Mouse (Mus musculus) embryo, embryonic 10 days (tissue): ENCODE data around the gene Dstn.
A peak's percentile ranks its signal among the peaks of the same experiment; 100 is the strongest.

Experiments
- DNase-seq: peaks from one replicate; pipeline ENCODE4 v3.0.0-alpha.2; 2015; ENCODE audit warnings: low spot score

Dstn gene

DNA sequence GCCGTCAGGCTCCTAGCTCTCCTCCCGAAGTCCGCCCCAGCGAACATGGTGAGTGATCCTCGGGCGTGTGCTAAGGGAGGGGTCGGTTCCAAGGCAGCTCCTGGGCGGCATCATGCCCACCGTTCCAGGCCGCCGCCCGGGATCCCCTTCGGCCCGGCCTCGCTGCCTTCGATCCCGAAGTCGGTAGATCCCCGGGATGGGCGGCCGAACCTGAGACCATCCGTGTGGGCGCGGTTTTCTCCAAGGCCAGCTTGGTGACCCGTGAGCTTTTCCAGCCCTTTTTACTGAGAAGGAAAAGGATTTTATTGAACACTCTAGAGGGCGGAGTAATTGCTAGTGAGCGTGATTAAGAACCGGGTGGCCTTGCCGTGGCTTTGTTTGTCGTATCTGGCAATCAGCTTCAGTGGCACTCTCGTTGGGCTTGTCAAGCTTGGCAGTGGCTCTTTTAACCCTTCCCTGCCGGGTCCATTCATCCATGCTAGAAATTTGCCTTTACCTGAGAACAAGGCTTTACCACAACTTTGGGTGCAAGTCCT is 548 bp downstream of the Dstn start:
- DNase-seq = peak; percentile 76

DNA sequence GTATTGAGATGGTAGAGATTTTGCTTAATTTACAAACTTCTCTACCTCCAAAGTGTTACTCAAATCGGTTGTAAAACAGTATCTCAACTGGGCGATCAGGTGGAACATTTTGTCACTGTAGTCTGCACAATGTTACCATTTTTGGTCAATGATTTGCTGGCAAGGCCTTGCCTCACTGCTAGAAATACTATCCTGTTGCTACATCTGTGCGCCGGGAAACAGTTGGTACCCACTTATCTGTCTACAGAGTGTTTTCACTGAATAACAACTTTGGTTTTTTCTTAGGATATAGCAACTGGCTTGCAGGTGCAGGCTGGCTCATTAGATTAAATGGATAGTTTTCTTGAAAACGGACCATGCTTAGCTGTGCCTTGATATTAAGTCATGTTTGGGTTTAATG is 1.1 kb downstream of the Dstn start:
- DNase-seq = peak; percentile 15

DNA sequence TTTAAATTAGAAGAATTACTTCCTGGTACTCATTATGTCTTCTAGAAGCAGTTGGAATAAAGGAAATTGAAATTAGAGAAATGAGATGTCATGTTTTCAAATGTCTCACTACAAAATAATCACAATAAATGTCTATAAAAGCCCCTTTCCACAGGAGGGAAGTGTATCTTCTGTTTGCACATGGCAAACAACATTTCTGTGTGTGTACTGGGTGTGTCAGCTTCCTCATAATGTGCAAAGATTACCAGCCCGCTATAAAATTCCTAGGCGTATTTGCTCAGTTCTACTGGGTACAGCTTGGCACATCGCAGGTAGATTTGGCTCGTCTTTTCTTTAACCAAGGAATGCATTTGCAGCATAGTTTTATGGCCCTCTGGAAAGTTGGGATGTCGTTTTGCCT is 2.5 kb downstream of the Dstn start:
- no peak for DNase-seq

DNA sequence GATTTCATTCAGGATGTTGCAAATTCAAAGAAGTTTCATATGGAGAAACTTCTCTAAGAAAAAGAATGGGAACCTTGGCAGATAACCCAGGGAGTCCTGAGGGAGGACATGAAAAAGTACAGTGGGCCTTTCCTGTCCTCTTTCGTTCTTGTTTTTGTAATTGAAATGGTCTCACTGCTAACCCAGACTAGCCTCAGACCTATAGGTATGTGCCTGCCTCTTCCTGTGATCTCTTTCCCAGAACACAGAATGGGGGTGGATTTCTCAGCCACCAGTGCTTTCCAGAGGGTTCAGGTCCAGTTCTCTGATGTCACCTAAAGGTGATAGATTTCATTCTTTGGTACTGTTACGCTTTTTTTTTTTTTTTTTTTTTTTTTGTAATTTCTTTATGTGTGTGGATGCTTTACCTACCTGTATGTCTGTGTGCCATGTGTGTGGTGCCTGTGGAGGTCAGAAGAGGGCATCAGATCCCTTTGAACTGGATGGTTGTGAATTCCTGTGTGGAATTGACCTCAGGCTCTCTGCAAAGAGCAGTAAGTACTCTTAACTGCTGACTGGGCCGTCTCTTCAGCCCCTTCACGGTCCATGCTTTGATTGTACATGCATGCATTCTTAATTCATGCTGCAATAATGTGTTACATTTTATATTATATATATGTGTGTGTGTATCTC is 3.8 kb downstream of the Dstn start:
- peak; percentile 33 for DNase-seq

DNA sequence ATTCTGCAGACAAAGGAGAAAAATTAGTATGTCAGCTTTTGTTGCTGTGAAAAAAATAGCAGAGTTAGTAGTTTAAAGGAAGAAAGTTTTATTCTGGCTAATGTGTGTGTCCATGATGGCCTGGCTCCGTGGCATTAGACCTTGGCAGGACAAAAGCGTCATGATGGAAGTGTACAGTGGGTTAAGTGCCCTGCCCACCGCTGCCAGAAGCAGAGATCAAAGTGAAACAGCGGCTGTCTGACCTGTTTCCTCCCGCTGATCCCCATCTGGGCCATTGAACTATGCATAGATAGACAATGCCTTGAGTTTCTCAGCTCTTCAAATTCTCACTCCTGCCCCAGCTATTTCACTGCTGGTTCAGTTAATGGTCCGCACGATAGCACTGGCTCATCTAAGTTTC is 9.0 kb downstream of the Dstn start:
- peak; percentile 18 for DNase-seq

DNA sequence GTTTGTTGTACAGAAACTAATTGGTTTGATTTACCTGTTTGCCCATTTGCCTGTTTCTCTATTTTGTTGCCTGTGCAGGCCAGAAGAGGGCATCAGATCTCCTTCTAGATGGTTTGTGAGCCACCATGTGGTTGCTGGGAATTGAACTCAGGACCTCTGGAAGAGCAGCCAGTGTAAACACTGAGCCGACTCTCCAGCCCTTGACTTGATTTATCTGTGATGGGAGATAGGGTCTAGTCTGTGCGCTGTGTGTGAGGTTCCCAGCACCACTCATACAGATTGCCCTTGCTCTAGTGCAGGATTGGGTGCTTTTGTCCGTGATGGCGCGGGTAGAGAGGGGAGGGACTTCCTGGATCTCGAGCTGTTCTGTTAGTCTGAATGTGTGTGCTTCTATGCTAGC is 10.7 kb downstream of the Dstn start:
- DNase-seq = no peak

DNA sequence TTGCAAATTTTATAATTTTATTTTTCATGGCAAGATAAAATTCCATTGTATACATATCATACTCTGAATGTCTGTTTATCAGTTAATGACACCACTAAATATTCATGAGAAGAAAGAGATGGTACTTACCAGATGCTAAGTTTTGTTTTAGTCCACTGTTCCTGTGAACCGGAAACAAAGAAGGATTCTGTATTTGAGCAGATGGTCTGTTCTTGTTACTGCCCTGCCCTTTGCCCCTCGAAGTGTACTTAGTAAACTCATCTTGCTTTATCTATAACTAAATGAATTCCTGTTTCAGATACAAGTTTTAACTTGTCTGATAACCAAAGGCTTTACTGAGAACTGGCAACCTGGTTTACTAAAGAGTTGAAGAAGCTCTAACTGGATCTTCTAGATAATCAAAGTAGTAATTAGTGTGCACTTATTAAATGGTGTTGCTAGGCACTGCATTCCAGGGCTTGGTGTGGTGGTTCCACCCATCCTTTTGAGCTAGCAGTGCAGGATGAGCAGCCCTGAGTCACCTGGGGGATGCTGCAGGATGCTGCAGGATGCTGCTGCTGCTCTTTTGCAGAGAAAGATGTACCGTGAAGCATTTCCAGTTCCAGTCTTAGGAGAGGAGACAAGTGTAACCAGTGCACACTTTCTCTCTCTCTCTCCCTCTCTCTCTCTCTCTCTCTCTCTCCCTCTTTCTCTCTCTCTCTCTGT is 14.6 kb downstream of the Dstn start:
- DNase-seq = no peak

DNA sequence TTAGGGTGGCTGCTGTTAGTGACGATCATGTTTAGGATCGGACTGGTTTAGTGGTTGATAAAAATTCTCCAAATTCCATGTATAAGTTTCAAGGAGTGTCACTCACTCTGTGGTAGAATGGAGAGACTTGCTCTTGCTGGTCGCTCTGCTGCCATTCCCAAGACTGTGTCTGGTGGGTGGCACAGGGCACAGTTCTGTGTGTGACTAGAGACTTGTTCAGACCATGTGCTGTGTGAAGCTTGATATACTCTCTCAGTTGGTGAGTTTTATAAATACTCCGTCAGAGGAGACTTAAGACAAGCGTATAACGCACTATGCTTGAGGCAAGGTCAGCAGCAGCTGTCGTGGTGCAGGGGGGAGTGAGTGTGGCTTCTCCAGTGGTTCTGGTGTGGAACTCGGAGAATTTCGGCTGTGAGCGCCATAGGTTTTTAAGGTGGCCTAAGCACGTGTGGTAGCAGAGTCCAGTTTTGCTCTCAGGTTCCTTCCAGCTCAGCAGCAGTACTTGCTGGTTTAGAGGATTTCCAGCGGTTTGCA is 17.3 kb downstream of the Dstn start:
- no peak for DNase-seq

DNA sequence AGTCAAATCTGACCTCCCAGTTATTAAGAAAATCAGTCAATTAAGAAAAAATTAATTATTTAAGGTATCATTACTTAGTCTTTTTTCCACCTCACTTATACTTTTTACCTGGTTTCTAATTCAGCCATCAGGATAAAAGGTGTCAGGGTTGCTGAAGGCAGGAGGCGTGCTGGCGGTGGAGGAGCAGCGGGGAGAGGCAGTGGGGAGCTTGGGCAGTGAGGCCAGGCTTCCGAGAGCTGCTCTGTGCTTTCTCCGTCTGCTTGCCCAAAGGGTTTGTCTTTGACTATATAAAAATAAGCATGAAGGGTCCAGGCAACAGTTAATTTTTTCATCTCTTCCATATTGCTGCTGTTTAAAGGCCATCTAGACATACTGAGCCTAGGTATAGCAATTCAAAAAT is 18.4 kb downstream of the Dstn start:
- DNase-seq = no peak

DNA sequence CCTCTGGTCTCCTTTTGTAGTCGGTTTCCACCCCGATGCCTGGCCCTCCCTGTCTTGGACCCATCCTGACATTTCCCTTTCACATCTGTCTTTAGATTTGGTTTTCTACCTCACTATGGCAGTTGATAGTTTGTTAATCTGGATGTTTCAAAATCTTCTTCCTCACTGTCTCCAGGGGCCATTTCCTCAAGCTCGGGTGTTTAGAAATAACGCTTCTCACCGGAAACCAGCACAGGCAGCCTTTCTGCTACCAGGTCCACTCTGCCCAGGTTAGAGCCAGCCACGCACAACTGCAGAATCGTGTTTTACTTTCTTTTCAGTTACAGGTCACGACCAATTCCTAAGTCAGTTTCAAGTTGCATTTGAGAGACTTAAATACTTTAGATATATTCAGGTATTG is 19.3 kb downstream of the Dstn start:
- no peak for DNase-seq

DNA sequence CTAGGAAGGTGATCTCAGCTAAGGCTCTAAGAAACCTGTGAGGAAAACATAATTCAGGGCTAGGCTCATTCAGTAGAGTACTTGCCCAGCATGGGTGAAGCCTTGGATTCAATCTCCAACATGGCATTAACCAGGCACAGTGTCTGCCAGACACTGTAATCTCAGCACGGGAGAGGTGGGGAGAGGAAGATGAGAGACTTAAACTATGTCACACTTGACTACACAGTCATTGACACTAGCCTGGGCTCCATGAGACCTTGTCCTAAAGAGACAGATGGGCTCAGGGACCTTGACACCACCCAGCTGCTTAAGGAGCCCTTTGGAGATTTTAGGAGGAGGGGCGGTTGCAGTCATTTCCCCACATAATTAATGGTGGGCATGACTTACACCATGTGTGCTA is 22.7 kb downstream of the Dstn start:
- no peak for DNase-seq

DNA sequence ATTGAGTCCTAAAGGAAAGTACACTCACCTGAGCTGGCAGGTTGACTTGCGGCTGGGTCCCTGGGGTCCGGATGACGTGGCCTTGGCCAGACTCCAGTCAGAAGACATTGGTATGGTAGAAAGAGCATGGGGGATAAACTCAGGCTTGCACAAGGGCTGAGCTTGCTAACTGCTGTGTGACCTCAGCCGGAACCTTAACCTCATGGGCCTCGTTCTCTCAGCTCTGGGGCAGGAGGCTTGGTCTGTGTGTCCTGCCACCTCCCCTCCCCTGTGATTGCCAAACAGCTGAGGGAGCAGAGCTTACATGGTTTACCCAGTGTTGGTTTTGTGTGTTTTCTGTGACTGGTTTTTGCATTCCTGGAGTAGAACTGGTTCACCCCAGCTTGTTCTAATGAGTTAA is 25.3 kb downstream of the Dstn start:
- no peak for DNase-seq

DNA sequence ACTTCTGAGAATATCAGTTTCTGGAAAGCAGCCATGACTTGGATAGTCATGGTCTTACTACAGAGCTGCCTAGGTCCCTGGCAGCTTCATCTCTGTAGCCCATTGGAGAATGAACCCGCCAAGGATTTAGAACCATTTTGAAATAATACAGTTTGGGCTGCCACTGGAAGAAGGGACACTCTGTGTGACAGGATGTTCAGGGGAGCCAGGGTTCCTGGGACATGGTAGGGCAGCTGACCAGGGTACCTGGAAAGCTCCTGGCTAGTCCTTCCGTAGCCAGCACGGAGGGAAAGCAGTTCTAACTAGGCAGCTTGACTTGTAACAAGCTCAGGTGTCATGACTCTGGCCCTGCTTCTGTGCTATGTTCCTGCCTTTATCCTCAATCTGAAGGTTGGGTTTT is 29.7 kb downstream of the Dstn start:
- no peak for DNase-seq

DNA sequence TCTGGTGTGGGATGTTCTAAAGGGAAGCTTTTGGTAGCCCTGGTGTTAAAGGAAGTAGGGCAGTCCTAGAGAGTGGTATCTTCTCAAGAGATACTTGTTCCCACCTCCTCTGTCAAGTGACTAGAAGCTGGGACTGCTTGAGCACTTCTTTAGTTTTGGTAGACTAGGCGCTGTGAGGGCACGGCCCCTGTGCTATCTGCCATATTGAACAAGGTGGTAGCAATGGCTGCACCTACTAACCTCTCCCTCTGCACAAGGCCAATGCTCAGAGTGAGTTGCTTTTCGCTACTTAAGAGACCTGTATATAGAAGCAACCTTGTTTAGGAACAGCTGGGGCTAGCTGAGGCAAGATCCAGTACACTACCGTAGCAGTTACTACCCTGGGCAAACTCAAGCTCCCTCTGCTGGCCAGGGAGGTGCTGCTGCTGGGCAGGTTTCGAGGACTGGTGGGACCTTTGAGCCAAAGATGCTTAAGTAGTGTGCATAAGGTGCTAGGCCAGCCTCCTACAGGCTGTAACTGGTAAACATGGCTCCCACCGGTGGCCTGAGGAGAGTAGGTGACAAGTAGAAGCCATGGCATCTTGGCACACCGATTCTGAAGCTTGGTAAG is 30.5 kb downstream of the Dstn start:
- DNase-seq = peak; percentile 18

DNA sequence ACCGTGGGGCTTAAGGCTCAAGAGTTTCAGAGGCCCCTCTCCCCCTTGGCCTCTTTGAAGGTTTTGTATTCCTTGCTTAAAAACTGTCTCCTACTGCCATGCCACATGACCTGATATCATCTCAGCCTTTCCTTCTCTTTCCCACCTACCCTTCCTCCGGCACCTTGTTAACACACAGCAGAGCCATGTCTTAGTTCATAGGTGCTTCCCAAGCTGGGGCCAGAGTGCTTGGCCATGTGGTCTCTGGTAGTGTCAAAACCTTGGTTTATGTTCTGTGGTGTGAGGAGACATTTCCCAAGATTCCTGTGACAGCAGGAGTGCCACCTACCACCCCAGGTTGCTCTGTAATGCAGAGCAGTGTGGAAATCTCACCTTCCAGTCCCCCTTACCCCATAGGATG is 31.3 kb downstream of the Dstn start:
- DNase-seq = no peak

DNA sequence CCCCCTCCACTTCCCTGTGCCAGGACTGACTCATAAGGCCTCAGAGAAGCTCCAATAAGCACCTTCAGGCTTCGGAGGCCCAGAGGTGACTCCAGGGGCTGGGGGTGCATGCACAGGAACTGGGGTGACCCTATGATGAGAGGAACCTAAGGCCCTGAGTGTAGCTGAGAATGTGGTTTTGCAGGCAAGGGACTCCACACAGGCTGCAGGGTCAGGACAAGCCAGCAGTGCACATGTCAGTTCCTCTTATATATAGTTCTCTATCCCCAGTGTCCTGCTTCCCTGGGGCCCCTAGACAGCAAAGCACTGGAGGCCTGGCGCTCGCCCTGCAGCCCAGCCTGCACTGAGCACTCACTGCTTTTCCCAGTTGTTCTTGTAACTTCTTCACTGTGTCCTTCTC is 32.9 kb downstream of the Dstn start:
- DNase-seq = no peak

DNA sequence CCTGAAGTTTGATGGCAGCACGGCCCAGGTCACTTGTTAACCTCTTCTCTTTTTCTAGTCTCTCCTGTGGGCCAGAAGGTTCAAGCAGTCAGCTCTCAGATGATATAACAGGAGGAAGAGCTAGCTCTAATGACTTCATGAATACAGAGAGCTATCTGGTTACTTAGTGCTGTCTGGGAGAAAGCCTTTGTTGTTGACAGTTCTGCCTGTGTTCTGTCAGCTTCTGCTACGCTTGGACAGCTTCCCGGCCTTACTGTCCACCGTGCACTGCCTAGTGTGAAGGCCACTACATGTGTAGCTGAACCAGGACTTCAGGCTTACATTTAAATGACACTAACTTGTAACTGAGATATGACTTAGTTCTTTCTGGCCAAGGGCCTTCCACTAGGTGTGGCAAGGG is 33.3 kb downstream of the Dstn start:
- no peak for DNase-seq

DNA sequence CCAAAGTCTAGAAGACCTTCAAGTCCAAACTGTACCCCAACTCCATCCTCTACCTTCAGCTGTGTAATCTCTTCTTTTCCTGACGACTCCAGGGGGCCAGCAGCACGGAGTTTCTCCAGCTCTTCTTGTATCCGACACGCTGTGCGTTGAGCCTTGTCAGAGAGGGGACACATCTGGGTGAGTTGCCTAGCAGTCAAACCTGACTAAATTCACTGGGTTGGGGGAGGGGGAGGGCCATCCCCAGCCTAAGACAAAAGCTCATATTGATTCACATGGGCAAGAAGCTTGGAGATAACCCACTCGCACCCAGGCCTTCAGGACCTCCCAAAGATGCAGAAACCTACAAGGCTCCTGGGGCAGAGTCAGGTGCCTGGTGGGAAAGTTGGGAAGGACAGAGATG is 34.1 kb downstream of the Dstn start:
- DNase-seq = no peak

DNA sequence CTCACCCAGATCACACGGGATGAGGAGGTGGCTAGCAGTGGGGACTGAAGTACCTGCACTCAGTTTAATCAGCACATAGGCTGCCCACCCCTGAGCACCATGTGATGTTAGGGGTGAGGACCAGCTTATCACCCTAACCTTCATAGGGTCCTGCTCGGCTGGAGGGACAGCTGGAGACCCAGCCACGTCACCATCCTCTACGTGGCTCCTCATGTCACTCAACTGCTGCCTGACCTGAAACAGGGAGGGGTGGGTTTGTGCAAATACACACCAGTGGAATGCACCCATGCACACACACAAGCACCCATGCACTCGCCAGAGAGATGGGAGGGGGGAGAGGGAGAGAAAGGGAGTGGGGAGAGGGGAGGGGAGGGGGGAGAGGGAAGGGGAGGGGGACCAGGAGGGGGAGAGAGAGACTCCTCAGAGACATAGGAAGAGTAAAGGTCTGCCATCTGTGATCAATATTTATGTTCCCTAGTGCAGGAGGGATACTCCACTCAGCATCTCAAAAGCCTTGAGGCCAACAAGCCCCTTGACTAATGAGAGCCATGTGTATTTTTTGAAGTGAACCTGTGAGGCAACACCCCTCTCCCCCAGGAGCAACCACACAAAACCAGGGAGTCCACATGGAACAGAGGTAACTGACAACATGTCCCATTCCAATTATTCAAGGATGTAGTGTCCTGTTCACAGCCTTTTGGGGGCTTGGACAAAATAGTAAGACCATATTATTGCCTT is 35.3 kb downstream of the Dstn start:
- DNase-seq = no peak

DNA sequence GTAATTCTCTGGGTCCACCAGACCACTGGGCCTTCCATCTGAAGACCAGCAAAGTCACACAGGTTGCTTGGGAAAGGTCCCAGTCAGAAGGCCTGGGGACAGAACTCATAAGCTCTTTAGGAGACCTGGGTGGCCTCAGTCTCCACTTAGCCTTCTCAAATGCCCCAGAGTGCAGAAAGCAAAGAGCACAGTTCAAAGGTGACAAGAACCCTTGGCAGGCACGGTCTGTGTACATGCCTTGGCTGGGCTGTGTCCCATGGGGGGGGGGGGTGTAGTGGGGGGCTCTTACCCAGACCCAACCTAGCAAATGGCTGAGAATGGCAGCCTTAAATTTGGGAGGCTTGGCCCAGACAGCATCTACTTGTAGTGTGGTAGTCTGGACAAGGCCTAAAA is 35.9 kb downstream of the Dstn start:
- no peak for DNase-seq

DNA sequence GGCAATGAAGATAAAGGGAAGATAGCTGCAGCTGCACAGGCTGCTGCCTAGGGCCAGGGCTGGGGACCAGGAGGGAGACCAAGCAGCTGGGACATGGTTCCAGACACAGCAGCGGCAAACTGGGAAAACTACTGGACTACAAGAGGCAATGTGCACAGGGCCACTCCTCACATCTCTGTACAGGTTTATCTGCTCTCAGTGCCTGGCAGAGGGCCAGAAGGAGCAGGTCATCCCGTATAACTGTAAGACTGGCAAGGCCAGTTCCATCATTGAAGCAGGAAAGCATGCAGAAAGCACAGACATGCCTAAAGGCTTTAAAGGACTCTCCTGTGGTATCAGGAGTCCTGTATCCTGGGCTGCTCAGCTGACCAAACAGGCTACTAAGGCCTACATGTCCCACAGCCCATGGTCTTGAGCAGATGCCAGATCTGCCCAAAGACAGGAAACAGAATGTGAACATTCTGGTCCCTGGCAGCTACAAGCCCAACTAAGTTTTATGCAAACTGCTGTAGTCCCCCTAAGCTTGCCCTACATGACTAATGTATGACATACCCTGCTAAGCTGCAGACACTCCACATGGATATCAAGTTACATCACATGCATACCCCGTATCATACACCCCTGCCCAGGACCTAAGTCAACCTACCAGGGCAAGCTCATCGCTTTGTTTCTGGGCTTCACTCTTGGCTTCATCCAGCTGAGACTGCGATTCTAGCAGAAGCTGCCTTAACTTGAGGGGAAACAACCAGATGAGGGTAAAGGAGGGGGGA is 36.6 kb downstream of the Dstn start:
- no peak for DNase-seq

DNA sequence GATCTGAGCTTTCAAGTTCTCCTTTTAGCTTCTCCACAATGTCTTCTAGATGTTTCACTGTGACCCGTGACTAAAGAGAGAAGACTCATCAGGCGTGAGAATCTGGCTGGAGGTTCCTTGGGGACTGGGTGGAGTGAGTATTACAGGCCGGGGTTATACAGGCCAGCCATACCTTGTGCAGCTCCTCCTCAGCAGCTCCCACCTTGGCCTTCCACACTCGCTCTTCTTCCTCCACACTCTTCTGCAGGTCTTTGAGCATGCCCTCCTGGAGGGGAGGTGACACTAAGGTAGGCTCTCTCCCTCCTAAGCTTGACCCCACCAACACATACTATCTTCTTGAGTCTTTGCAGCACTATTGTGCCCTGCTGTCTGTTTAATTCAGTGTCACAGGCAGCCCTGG is 38.8 kb downstream of the Dstn start:
- no peak for DNase-seq
